Mouse (Mus musculus): ENCODE measurements around the gene Ube2c. TPM values are rescaled to one million over a fixed set of nuclear protein-coding genes. Genes with fewer than 3 reads are reported as not detected.
A peak's percentile ranks its signal among the peaks of the same experiment; 100 is the strongest.

Gene Ube2c
- polyA plus RNA-seq, 1 experiment = 371 TPM

- Histone ChIP-seq H3K36me3 (ENCODE audit: control insufficient read depth, insufficient read depth, low read length, poor library complexity, severe bottlenecking) (peaks cover 46% of the 10 kb centered on the region), H3K9me3 (replicated peaks; ENCODE audit: control insufficient read depth, insufficient read depth, low read length, poor library complexity, severe bottlenecking) (no peaks in the 10 kb centered on the region), H3K27me3 (ENCODE audit: control insufficient read depth, insufficient read depth, low read length, poor library complexity, severe bottlenecking) (no peaks in the 10 kb centered on the region), H3K4me1 (ENCODE audit: control insufficient read depth, insufficient read depth, low read length) (peaks cover 8% of the 10 kb centered on the region), H3K9ac (ENCODE audit: low read depth, poor library complexity, severe bottlenecking) (peak overlapping the region; percentile 69), H3K27ac (ENCODE audit: insufficient read depth, low read length) (peak overlapping the region; percentile 89), H3K4me3 (ENCODE audit: low read depth, low read length) (peak overlapping the region; percentile 65)
- TF ChIP-seq POLR2A (IDR thresholded peaks at IDR 0.05; ENCODE audit: insufficient read depth, low read length) (peak; percentile 9), EP300 (IDR thresholded peaks at IDR 0.05; ENCODE audit: insufficient read depth, low read depth, low read length) (peak; percentile 98), CTCF (IDR thresholded peaks at IDR 0.05; ENCODE audit: low read depth, low read length) (no peak)
Observed at GRCm38 (mm10) chr2:164823969-164824368, 54.3 kb downstream of the Ube2c start.

DNA sequence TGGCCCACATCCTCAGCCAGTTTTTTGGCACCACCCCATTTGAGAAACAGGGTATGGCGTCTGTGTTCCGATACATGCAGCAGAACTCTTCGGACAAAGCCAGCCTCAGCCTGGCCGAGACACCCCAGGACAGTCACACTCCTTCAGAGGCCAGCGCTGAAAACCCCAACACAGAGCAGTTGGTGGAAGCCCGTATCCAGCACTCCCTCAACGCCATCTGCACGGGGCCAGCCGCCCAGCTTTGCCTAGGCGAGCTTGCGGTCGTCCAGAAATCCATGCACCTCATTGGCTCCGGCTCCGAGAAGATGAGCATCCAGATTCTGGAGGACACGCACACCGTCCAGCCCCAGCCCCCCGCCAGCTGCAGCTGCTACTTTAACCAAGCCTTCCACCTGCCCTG lies 55.8 kb downstream of the Ube2c start:
- Histone ChIP-seq H3K9ac (ENCODE audit: low read depth, poor library complexity, severe bottlenecking) (peak overlapping the region; percentile 9), H3K9me3 (replicated peaks; ENCODE audit: control insufficient read depth, insufficient read depth, low read length, poor library complexity, severe bottlenecking) (no peaks in the 10 kb centered on the region), H3K36me3 (ENCODE audit: control insufficient read depth, insufficient read depth, low read length, poor library complexity, severe bottlenecking) (peaks cover 39% of the 10 kb centered on the region), H3K4me3 (ENCODE audit: low read depth, low read length) (peak overlapping the region; percentile 64), H3K27ac (ENCODE audit: insufficient read depth, low read length) (no peak overlapping the region), H3K4me1 (ENCODE audit: control insufficient read depth, insufficient read depth, low read length) (peaks cover 4% of the 10 kb centered on the region), H3K27me3 (ENCODE audit: control insufficient read depth, insufficient read depth, low read length, poor library complexity, severe bottlenecking) (no peaks in the 10 kb centered on the region)
- TF ChIP-seq EP300 (IDR thresholded peaks at IDR 0.05; ENCODE audit: insufficient read depth, low read depth, low read length) = no peak
- no peak for TF ChIP-seq POLR2A (IDR thresholded peaks at IDR 0.05; ENCODE audit: insufficient read depth, low read length)
- TF ChIP-seq CTCF (IDR thresholded peaks at IDR 0.05; ENCODE audit: low read depth, low read length) = no peak

DNA sequence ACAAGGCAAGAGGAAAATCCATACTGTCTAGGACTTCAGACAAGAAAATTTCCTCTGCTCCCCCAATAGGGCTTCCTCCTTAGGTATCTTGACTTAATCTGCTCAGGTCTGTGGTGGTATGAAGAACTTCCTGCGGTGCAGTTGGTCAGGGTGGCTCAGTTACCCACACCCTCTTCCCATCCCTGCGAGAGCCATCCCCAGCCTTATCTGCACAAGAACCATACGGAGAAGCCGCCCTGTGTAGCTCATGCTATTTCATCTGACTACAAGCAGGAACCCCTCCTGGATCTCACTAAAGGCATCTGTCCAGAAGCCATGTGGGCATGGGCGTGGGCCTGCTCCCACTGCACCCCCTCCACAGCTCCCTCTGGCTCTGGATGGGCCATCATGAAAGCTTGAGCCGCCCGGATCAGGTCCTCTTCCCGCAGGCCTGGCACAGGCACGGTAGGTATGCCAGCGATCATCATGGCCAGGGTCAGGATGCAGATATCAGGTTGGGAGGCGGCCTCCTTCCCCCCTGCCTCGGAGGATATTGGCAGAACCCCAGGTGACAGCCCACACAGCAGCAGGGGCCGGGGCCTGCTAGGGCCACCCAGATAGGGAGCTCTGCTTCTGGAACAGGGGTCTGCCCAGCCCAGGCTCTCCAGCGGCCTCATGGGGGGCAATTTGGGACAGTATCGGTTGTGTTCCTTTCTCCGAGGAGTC lies 57.6 kb downstream of the Ube2c start:
- Histone ChIP-seq H3K27me3 (ENCODE audit: control insufficient read depth, insufficient read depth, low read length, poor library complexity, severe bottlenecking) (no peaks in the 10 kb centered on the region), H3K9ac (ENCODE audit: low read depth, poor library complexity, severe bottlenecking) (peak overlapping the region; percentile 19; the same call in 1 of the 2 replicates), H3K4me1 (ENCODE audit: control insufficient read depth, insufficient read depth, low read length) (no peaks in the 10 kb centered on the region), H3K9me3 (replicated peaks; ENCODE audit: control insufficient read depth, insufficient read depth, low read length, poor library complexity, severe bottlenecking) (no peaks in the 10 kb centered on the region), H3K36me3 (ENCODE audit: control insufficient read depth, insufficient read depth, low read length, poor library complexity, severe bottlenecking) (peaks cover 36% of the 10 kb centered on the region), H3K4me3 (ENCODE audit: low read depth, low read length) (peak overlapping the region; percentile 1; the same call in 1 of the 2 replicates), H3K27ac (ENCODE audit: insufficient read depth, low read length) (peak overlapping the region; percentile 69)
- TF ChIP-seq POLR2A (IDR thresholded peaks at IDR 0.05; ENCODE audit: insufficient read depth, low read length) (no peak), CTCF (IDR thresholded peaks at IDR 0.05; ENCODE audit: low read depth, low read length) (no peak), EP300 (IDR thresholded peaks at IDR 0.05; ENCODE audit: insufficient read depth, low read depth, low read length) (no peak)

Other genes starting within 250 kb of the Ube2c start
- 123 and 135 TPM in 2 replicates for gene Wfdc2, start 207.5 kb upstream of the Ube2c start, polyA plus RNA-seq (2011; ENCODE audit: insufficient read depth, insufficient read length, low read depth, missing spikeins)
- not detected in 2 replicates for gene Spint3, start 196.4 kb upstream of the Ube2c start, polyA plus RNA-seq (2011; ENCODE audit: insufficient read depth, insufficient read length, low read depth, missing spikeins)
- not detected in 2 replicates for gene Wfdc6a, start 184.5 kb upstream of the Ube2c start, polyA plus RNA-seq (2011; ENCODE audit: insufficient read depth, insufficient read length, low read depth, missing spikeins)
- gene Eppin, start 176.3 kb upstream of the Ube2c start, polyA plus RNA-seq (2011; ENCODE audit: insufficient read depth, insufficient read length, low read depth, missing spikeins) = not detected in 2 replicates
- not detected in 2 replicates for gene Wfdc6b, start 156.4 kb upstream of the Ube2c start, polyA plus RNA-seq (2011; ENCODE audit: insufficient read depth, insufficient read length, low read depth, missing spikeins)
- gene Wfdc8, start 156.3 kb upstream of the Ube2c start, polyA plus RNA-seq (2011; ENCODE audit: insufficient read depth, insufficient read length, low read depth, missing spikeins) = not detected in 2 replicates
- gene Wfdc16, start 131.1 kb upstream of the Ube2c start, polyA plus RNA-seq (2011; ENCODE audit: insufficient read depth, insufficient read length, low read depth, missing spikeins) = not detected in 2 replicates
- gene Wfdc10, start 113.9 kb upstream of the Ube2c start, polyA plus RNA-seq (2011; ENCODE audit: insufficient read depth, insufficient read length, low read depth, missing spikeins) = not detected in 2 replicates
- gene Wfdc9, start 113.3 kb upstream of the Ube2c start, polyA plus RNA-seq (2011; ENCODE audit: insufficient read depth, insufficient read length, low read depth, missing spikeins) = not detected in 2 replicates
- not detected in 2 replicates for gene Wfdc11, start 95.8 kb upstream of the Ube2c start, polyA plus RNA-seq (2011; ENCODE audit: insufficient read depth, insufficient read length, low read depth, missing spikeins)
- 0.57 TPM in 1 of 2 replicates, not detected in the other for gene Wfdc13, start 84.8 kb upstream of the Ube2c start, polyA plus RNA-seq (2011; ENCODE audit: insufficient read depth, insufficient read length, low read depth, missing spikeins)
- gene Spint4, start 71.4 kb upstream of the Ube2c start, polyA plus RNA-seq (2011; ENCODE audit: insufficient read depth, insufficient read length, low read depth, missing spikeins) = not detected in 2 replicates
- gene Spint5, start 54.6 kb upstream of the Ube2c start, polyA plus RNA-seq (2011; ENCODE audit: insufficient read depth, insufficient read length, low read depth, missing spikeins) = not detected in 2 replicates
- 0.60 and 1.7 TPM in 2 replicates for gene Wfdc3, start 24.0 kb upstream of the Ube2c start, polyA plus RNA-seq (2011; ENCODE audit: insufficient read depth, insufficient read length, low read depth, missing spikeins)
- gene Dnttip1, start 23.9 kb upstream of the Ube2c start, polyA plus RNA-seq (2011; ENCODE audit: insufficient read depth, insufficient read length, low read depth, missing spikeins) = 26.7 and 30.4 TPM in 2 replicates
- gene Tnnc2, start 10.1 kb downstream of the Ube2c start, polyA plus RNA-seq (2011; ENCODE audit: insufficient read depth, insufficient read length, low read depth, missing spikeins) = 0.88 and 1.6 TPM in 2 replicates
- gene Snx21, start 15.9 kb downstream of the Ube2c start, polyA plus RNA-seq (2011; ENCODE audit: insufficient read depth, insufficient read length, low read depth, missing spikeins) = 10.7 and 11.2 TPM in 2 replicates
- 15.0 and 15.7 TPM in 2 replicates for gene Acot8, start 35.0 kb downstream of the Ube2c start, polyA plus RNA-seq (2011; ENCODE audit: insufficient read depth, insufficient read length, low read depth, missing spikeins)
- gene Zswim3, start 35.2 kb downstream of the Ube2c start, polyA plus RNA-seq (2011; ENCODE audit: insufficient read depth, insufficient read length, low read depth, missing spikeins) = 10.7 and 12.1 TPM in 2 replicates
- 39.5 and 50.0 TPM in 2 replicates for gene Zswim1, start 52.8 kb downstream of the Ube2c start, polyA plus RNA-seq (2011; ENCODE audit: insufficient read depth, insufficient read length, low read depth, missing spikeins)
- gene Spata25, start 58.6 kb downstream of the Ube2c start, polyA plus RNA-seq (2011; ENCODE audit: insufficient read depth, insufficient read length, low read depth, missing spikeins) = not detected in 2 replicates
- 75.3 and 83.4 TPM in 2 replicates for gene Ctsa, start 63.0 kb downstream of the Ube2c start, polyA plus RNA-seq (2011; ENCODE audit: insufficient read depth, insufficient read length, low read depth, missing spikeins)
- 2.2 and 2.8 TPM in 2 replicates for gene Neurl2, start 63.6 kb downstream of the Ube2c start, polyA plus RNA-seq (2011; ENCODE audit: insufficient read depth, insufficient read length, low read depth, missing spikeins)
- gene Pltp, start 87.8 kb downstream of the Ube2c start, polyA plus RNA-seq (2011; ENCODE audit: insufficient read depth, insufficient read length, low read depth, missing spikeins) = 52.4 and 55.9 TPM in 2 replicates
- 30.2 and 30.9 TPM in 2 replicates for gene Pcif1, start 109.4 kb downstream of the Ube2c start, polyA plus RNA-seq (2011; ENCODE audit: insufficient read depth, insufficient read length, low read depth, missing spikeins)
- 9.1 and 10.6 TPM in 2 replicates for gene Zfp335, start 141.9 kb downstream of the Ube2c start, polyA plus RNA-seq (2011; ENCODE audit: insufficient read depth, insufficient read length, low read depth, missing spikeins)
- 5.8 and 6.2 TPM in 2 replicates for gene Mmp9, start 170.9 kb downstream of the Ube2c start, polyA plus RNA-seq (2011; ENCODE audit: insufficient read depth, insufficient read length, low read depth, missing spikeins)
- gene Slc12a5, start 190.9 kb downstream of the Ube2c start, polyA plus RNA-seq (2011; ENCODE audit: insufficient read depth, insufficient read length, low read depth, missing spikeins) = 1.6 and 1.9 TPM in 2 replicates